ENCODE assay signal across 8 mouse cellular contexts in the genomic region with DNA sequence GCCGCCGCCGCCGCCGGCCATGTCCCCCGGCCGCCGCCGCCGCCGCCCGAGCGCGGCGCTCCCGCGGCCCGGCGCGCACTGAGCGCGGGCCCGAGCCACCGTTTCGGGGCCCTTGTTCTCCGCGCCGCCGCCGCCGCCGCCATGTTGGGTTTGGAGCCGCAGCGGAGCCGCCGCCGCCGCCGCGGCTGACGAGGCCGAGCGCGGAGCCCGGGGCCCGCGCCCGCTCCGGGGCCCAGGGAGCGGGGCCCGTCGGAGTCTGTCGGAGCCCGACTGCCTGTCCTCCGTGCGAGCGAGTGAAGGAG. TPM values are rescaled to one million over a fixed set of nuclear protein-coding genes. Genes with fewer than 3 reads are reported as not detected.
DNase-seq lines count a peak whose midpoint lies in the region; ATAC-seq and TF ChIP-seq lines count a peak whose summit lies in the region.

No protein-coding gene starts in this region.

- TF ChIP-seq CTCF in testis, adult 2 months (IDR thresholded peaks at IDR 0.05; ENCODE audit: control insufficient read depth, insufficient read depth, insufficient replicate concordance, low read depth, low read length): no peak

- H3K36me3 ChIP-seq in testis, adult 2 months (ENCODE audit: control insufficient read depth, insufficient read depth, low read length): no peaks in the 10 kb centered on the region
- H3K36me3 ChIP-seq in liver, embryonic 11.5 days (ENCODE audit: control insufficient read depth, insufficient read depth, low read length): no peaks in the 10 kb centered on the region

- no peak for TF ChIP-seq POLR2A in testis, adult 2 months (IDR thresholded peaks at IDR 0.05; ENCODE audit: control insufficient read depth, low read depth, low read length)

- H3K4me2 ChIP-seq in liver, embryonic 11.5 days: peak overlapping the region; percentile 89

- no peak for DNase-seq in frontal cortex, postnatal 25 days (ENCODE audit: low spot score in 2 of 2)
- no peak for DNase-seq in testis, postnatal 14 days (ENCODE audit: low spot score)
- no peak for DNase-seq in liver, embryonic 11.5 days (ENCODE audit: low spot score)
- DNase-seq in testis, postnatal 10 days (ENCODE audit: low spot score): peak; percentile 52
- DNase-seq in gastrocnemius, postnatal 4 days (ENCODE audit: low spot score in 2 of 2): no peak
- no peak for DNase-seq in thymus, postnatal 25 days

- ATAC-seq in frontal cortex, adult (ENCODE audit: low TSS enrichment): peak; percentile 56; the same call in 1 of the 2 replicates
- no peak for ATAC-seq in liver, embryonic 11.5 days (replicated peaks; ENCODE audit: low FRiP score)

- no peaks in the 10 kb centered on the region for H3K9me3 ChIP-seq in liver, embryonic 11.5 days (ENCODE audit: control insufficient read depth, low read length)

- H3K27me3 ChIP-seq in testis, adult 2 months (ENCODE audit: control insufficient read depth, insufficient read depth, low read length): no peaks in the 10 kb centered on the region
- no peaks in the 10 kb centered on the region for H3K27me3 ChIP-seq in liver, embryonic 11.5 days (replicated peaks; ENCODE audit: control insufficient read depth, insufficient read depth, low read length)

- H3K4me1 ChIP-seq in testis, adult 2 months (ENCODE audit: control insufficient read depth, insufficient read depth, low read length): peaks cover 30% of the 10 kb centered on the region
- peaks cover 47% of the 10 kb centered on the region for H3K4me1 ChIP-seq in liver, embryonic 11.5 days (replicated peaks; ENCODE audit: control insufficient read depth, insufficient read depth, low read length)

- H3K4me3 ChIP-seq in testis, adult 2 months (ENCODE audit: control insufficient read depth, low read depth, low read length): peak overlapping the region; percentile 93
- peak overlapping the region; percentile 100 for H3K4me3 ChIP-seq in liver, embryonic 11.5 days (ENCODE audit: low read depth, low read length)

- under 1% methylated on average over 33 of the region's 57 CpGs for WGBS in liver, embryonic 11.5 days

- peak overlapping the region; percentile 74 for H3K27ac ChIP-seq in testis, adult 2 months (ENCODE audit: control insufficient read depth, insufficient read depth, low read depth, low read length)
- peak overlapping the region; percentile 94 for H3K27ac ChIP-seq in liver, embryonic 11.5 days (ENCODE audit: low read depth, low read length)

- H3K9ac ChIP-seq in liver, embryonic 11.5 days (ENCODE audit: low read depth, low read length): peak overlapping the region; percentile 99

RNA-seq across cellular contexts. Expression of a gene that starts 0.2 kb away (rescaled TPM):
- polyA plus RNA-seq in testis, adult 2 months (2012; rRNA removed): 88.6 and 93.9 TPM in 2 replicates
- polyA plus RNA-seq in liver, embryonic 11.5 days (2014; fragmentation: Nextera tagmentation; extraction: Ambion mirVana): 14.8 and 17.6 TPM in 2 replicates
- 10 to 100 TPM; 61.2 to 64.0 TPM for total RNA-seq in gastrocnemius, postnatal 4 days (2021)

RNA-seq across cellular contexts. Expression of a gene that starts 40.3 kb away (rescaled TPM):
- polyA plus RNA-seq in testis, adult 2 months (2012; rRNA removed): 0.17 and 0.18 TPM in 2 replicates
- polyA plus RNA-seq in liver, embryonic 11.5 days (2014; fragmentation: Nextera tagmentation; extraction: Ambion mirVana): 2.7 and 4.1 TPM in 2 replicates
- not detected for total RNA-seq in gastrocnemius, postnatal 4 days (2021)
